Mouse (Mus musculus) MEL-GATA-1-ER (cell line): ENCODE results near the gene Tmem41b.
"Not testable (repeated sequence)": the region's sequence is repeated elsewhere in the genome, so short reads cannot be mapped to it uniquely, and the experiment has no call there.

Experiments used
- DNase-seq: peaks from one replicate; pipeline ENCODE4 v3.0.0-alpha.2; 2012; ENCODE audit warnings: low read depth; ENCODE audit errors: extremely low read depth

Gene Tmem41b

GRCm38 (mm10) chr7:109977131-109977530 lies 9.6 kb downstream of the Tmem41b start:
- DNase-seq: not testable (repeated sequence)

- no peak for DNase-seq
Measured at GRCm38 (mm10) chr7:109975966-109976715, 10.6 kb downstream of the Tmem41b start.

GRCm38 (mm10) chr7:109969542-109969941 lies 17.2 kb downstream of the Tmem41b start:
- no peak for DNase-seq

- DNase-seq: no peak
Measured at GRCm38 (mm10) chr7:109968924-109969450, 17.7 kb downstream of the Tmem41b start.

- DNase-seq: peak; percentile 89
Measured at GRCm38 (mm10) chr7:109967805-109968579, 18.7 kb downstream of the Tmem41b start.

- no peak for DNase-seq
Measured at GRCm38 (mm10) chr7:109965658-109966057, 21.1 kb downstream of the Tmem41b start.

- DNase-seq: no peak
Measured at GRCm38 (mm10) chr7:109963707-109964106, 23.0 kb downstream of the Tmem41b start.

- no peak for DNase-seq
Measured at GRCm38 (mm10) chr7:109962596-109962995, 24.1 kb downstream of the Tmem41b start.

GRCm38 (mm10) chr7:109961570-109961969 lies 25.2 kb downstream of the Tmem41b start:
- DNase-seq: no peak

GRCm38 (mm10) chr7:109960613-109961154 lies 26.0 kb downstream of the Tmem41b start:
- no peak for DNase-seq

- peak; percentile 90 for DNase-seq
Measured at GRCm38 (mm10) chr7:109959716-109960612, 26.8 kb downstream of the Tmem41b start, which contains the start of gene Dennd5a. Gene Dennd5a, minus strand, starts transcription at chr7:109960470.

GRCm38 (mm10) chr7:109958843-109959715 lies 27.6 kb downstream of the Tmem41b start:
- peak; percentile 49 for DNase-seq

GRCm38 (mm10) chr7:109957996-109958789 lies 28.5 kb downstream of the Tmem41b start:
- DNase-seq: no peak

- no peak for DNase-seq
Measured at GRCm38 (mm10) chr7:109954622-109955401, 31.9 kb downstream of the Tmem41b start.

GRCm38 (mm10) chr7:109951297-109951696 lies 35.4 kb downstream of the Tmem41b start:
- no peak for DNase-seq

GRCm38 (mm10) chr7:109944421-109945034 lies 42.2 kb downstream of the Tmem41b start:
- no peak for DNase-seq

GRCm38 (mm10) chr7:109929628-109930027 lies 57.1 kb downstream of the Tmem41b start:
- no peak for DNase-seq

GRCm38 (mm10) chr7:109928365-109928764 lies 58.4 kb downstream of the Tmem41b start:
- no peak for DNase-seq
